Mouse (Mus musculus) intestine, postnatal 0 days (tissue): ENCODE results near the gene Kif16b. TPM values are rescaled to one million over a fixed set of nuclear protein-coding genes. Genes with fewer than 3 reads are reported as not detected.
A peak's percentile ranks its signal among the peaks of the same experiment; 100 is the strongest.

ENCODE experiments used
- ATAC-seq: fragments of 200-750 bp; cut with Nextera tagmentation; 2 replicates; pipeline ENCODE4 v1.8.0; 2017; ENCODE audit warnings: mild to moderate bottlenecking, moderate TSS enrichment, moderate library complexity
- H3K27ac ChIP-seq: fragments of 300-500 bp; sonication (generic); 2 replicates; pipeline ENCODE4 v1.5.1; 2014; ENCODE audit warnings: mild to moderate bottlenecking, low read depth, low read length, moderate library complexity
- H3K27me3 ChIP-seq: fragments of 300-500 bp; sonication (generic); replicated peaks from 2 replicates; pipeline ENCODE4 v1.6.1; 2014; ENCODE audit warnings: low read length, mixed read lengths; ENCODE audit not compliant: control insufficient read depth, insufficient read depth
- H3K36me3 ChIP-seq: fragments of 300-500 bp; sonication (generic); 2 replicates; pipeline ENCODE4 v1.6.1; 2014; ENCODE audit warnings: mild to moderate bottlenecking, moderate library complexity; ENCODE audit not compliant: control insufficient read depth, insufficient read depth
- H3K4me1 ChIP-seq: fragments of 300-500 bp; sonication (generic); replicated peaks from 2 replicates; pipeline ENCODE4 v1.6.1; 2014; ENCODE audit warnings: antibody characterized with exemption, low read length, mixed read lengths; ENCODE audit not compliant: control insufficient read depth, insufficient read depth
- H3K4me2 ChIP-seq: fragments of 300-500 bp; sonication (generic); replicated peaks from 2 replicates; pipeline ENCODE4 v1.6.1; 2014; ENCODE audit warnings: low read depth, mild to moderate bottlenecking, moderate library complexity
- H3K4me3 ChIP-seq: fragments of 300-500 bp; sonication (generic); 2 replicates; pipeline ENCODE4 v1.5.1; 2014; ENCODE audit warnings: low read depth, low read length
- H3K9ac ChIP-seq: fragments of 300-500 bp; sonication (generic); 2 replicates; pipeline ENCODE4 v1.6.1; 2014; ENCODE audit warnings: mild to moderate bottlenecking, low read depth, low read length
- H3K9me3 ChIP-seq: fragments of 300-500 bp; sonication (generic); 2 replicates; pipeline ENCODE4 v1.6.1; 2016; ENCODE audit warnings: mixed run types; ENCODE audit not compliant: control insufficient read depth
- CTCF ChIP-seq: sonication (generic); IDR thresholded peaks from 2 replicates; pipeline ENCODE4 v1.5.1; 2016; ENCODE audit warnings: low read depth, mild to moderate bottlenecking, control low read depth, antibody characterized with exemption, moderate library complexity
- WGBS: fragments of 180-500 bp; shearing (Covaris S2); extraction: QIAGEN DNeasy Blood & Tissue Kit; methylation state at CpG from one replicate; pipeline ENCODE4 v1.1.7; 2014; 5-methylcytosine and 5-hydroxymethylcytosine counted together
- polyA plus RNA-seq: library from polyadenylated mRNA; unstranded; fragments of >200 nt; fragmentation: Nextera tagmentation; extraction: Ambion mirVana; gene quantifications from 2 replicates; pipeline ENCODE4 v1.2.1, GENCODE M21; 2015

Kif16b gene
- polyA plus RNA-seq, 1 experiment from 2014 or later: 7.0 TPM

DNA sequence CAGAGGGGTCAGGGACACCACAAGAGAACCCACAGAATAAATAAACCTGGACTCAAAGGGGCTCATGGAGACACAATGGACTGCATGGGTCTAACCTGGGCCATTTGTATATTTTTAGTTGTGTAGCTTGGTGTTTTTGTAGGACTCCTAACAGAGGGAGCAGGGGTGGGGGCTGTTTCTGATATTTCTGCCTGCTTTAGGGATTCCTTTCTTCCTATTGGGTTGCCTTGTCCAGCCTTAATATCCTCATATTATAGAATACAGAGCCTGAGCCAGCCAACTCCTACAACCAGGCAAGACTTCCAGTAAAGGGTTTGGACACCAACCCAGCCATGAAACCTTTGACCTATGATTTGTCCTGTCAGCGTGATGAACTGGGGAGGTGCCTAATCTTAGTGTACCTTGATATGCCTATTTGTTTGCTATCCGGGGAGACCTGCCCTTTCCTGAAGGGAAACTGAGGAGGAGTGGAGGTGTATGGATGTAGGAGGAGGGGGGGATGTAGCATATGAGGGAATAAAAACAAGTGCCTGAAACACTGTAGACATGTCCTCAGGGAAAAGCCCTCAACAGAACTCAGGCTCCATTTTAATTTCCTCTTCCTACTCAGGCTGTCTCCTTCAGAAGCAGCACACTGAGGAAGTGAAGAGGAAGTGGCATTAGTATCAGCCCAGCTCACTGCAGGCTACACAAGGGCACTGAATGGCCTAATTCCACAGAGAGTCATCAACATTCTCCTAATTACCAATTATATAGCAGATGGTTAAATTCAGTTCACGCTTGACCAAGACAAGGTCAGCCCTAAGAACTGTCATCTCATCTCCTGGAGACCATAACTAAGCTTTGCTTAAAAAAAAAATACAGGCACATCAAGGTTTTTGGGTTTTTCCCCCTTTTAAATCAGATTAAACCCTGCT lies 207.1 kb downstream of the Kif16b start:
- H3K36me3 ChIP-seq: no peaks in the 10 kb centered on the region; the same call in 1 of the 2 replicates
- H3K4me1 ChIP-seq: no peaks in the 10 kb centered on the region
- 67% methylated on average over 3 of the region's 3 CpGs for WGBS
- H3K4me3 ChIP-seq: no peak overlapping the region
- no peak overlapping the region for H3K9ac ChIP-seq
- no peaks in the 10 kb centered on the region for H3K9me3 ChIP-seq
- no peak overlapping the region for H3K27ac ChIP-seq
- no peak overlapping the region for H3K4me2 ChIP-seq
- no peaks in the 10 kb centered on the region for H3K27me3 ChIP-seq
- TF ChIP-seq CTCF: no peak
- ATAC-seq: peak; percentile 49; the same call in 1 of the 2 replicates

DNA sequence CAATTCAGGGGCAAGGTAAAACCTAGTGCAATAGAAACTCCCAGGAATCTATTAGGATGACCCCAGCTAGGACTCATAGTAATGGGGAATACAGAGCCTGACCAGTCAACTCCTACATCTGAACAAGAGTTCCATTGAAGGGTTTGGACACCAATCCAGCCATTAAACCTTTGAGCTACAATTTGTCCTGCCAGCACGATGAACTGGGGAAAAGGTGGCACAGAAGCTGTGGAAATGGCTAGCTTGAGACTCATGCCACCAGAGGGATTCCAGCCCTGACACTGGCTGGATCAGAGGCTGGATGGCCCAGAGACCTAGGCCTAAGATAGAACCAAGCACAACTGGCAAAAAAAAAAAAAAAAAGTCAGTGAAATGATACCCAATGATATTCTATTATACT lies 207.9 kb downstream of the Kif16b start:
- H3K27ac ChIP-seq: no peak overlapping the region
- H3K4me2 ChIP-seq: no peak overlapping the region
- H3K36me3 ChIP-seq: no peaks in the 10 kb centered on the region; the same call in 1 of the 2 replicates
- 83% methylated on average over 1 of the region's 1 CpGs for WGBS
- ATAC-seq: no peak
- TF ChIP-seq CTCF: no peak
- H3K9ac ChIP-seq: no peak overlapping the region
- no peaks in the 10 kb centered on the region for H3K4me1 ChIP-seq
- no peaks in the 10 kb centered on the region for H3K27me3 ChIP-seq
- H3K4me3 ChIP-seq: no peak overlapping the region
- no peaks in the 10 kb centered on the region for H3K9me3 ChIP-seq

DNA sequence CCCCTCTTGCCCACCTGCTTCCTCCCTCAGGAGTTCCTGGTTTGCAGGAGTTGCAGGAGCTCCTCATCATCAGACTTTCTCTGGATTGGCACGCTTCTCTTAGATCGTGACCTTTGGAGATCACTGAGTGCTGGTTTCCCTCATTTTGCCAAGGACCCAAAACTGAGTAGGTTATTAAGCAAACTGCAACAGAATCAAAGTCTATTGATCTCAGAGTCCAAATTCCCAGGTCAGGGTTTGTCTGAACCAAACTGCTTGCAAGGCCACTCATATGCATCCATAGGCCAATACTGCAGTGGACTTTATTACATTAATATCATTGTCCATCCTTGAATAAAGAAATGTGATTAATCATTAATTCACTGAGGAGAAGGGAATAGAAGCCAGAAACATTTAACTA lies 211.8 kb downstream of the Kif16b start:
- Histone ChIP-seq H3K36me3 (no peaks in the 10 kb centered on the region), H3K9me3 (no peaks in the 10 kb centered on the region), H3K4me3 (no peak overlapping the region), H3K27ac (no peak overlapping the region), H3K27me3 (no peaks in the 10 kb centered on the region), H3K4me2 (no peak overlapping the region), H3K4me1 (no peaks in the 10 kb centered on the region), H3K9ac (no peak overlapping the region)
- no peak for ATAC-seq
- TF ChIP-seq CTCF: no peak
- WGBS: 91% methylated on average over 2 of the region's 2 CpGs

DNA sequence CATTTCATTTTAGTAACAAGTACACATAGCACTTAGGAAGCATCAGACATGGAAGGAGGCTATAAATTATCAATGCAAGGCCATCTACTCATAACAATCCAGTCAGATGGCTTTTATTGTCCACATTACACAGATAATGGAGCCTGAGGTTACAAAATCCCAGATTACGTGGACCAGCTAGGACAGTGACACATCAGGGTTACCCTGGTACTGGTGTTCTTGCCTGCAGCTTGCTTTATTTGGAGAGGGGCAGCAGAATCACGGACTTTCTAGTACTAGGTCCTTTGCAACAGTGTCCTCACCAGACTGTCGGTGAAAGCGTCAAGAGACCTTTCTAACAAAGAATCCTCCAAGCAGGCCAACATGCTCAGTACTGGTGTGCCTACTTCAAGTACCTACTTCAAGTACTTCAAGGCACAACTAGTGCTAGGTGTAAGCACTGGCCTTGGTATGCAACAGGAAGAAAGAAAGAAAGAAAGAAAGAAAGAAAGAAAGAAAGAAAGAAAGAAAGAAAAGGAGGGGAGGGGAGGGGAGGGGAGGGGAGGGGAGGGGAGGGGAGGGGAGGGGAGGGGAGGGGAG lies 213.3 kb downstream of the Kif16b start:
- 88% methylated on average over 4 of the region's 4 CpGs for WGBS
- Histone ChIP-seq H3K27ac (no peak overlapping the region), H3K4me2 (no peak overlapping the region), H3K4me3 (no peak overlapping the region), H3K36me3 (no peaks in the 10 kb centered on the region), H3K9ac (no peak overlapping the region), H3K27me3 (no peaks in the 10 kb centered on the region), H3K9me3 (no peaks in the 10 kb centered on the region), H3K4me1 (no peaks in the 10 kb centered on the region)
- TF ChIP-seq CTCF: no peak
- ATAC-seq: no peak

DNA sequence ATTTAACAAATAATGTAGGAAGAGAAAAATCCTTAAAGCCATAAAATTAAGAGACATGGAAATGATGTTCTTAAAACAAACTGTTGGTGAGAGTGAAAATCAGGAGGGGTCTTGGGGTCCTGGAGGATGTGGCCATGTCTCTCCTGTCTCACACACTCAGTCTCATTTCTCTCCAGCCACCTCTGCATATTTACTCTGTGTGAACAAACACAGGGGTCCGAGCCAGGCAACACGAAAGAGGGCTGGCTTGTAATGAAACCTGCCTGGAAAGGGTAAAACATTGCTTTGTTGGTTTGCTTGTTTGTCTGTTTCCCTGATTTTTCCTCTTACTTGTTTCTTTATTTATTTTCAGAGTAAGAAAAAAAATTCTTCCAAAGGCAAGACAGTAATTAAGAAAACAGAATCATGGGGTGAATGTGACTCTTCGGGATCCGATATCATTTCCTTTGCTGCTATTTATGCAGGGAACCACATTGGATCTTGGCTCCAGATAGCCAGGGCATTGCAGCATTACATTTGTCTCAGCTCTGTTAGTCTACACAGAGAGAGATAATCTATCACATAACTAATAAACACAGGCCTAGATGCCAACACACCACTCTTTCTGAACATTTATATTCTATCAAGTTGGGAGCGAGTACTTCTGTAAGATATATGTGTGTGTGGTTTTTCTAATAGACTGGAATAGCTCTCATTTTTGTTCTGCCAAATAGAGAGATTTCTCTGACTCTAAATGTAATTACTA lies 218.2 kb downstream of the Kif16b start:
- Histone ChIP-seq H3K9ac (no peak overlapping the region), H3K9me3 (no peaks in the 10 kb centered on the region)

DNA sequence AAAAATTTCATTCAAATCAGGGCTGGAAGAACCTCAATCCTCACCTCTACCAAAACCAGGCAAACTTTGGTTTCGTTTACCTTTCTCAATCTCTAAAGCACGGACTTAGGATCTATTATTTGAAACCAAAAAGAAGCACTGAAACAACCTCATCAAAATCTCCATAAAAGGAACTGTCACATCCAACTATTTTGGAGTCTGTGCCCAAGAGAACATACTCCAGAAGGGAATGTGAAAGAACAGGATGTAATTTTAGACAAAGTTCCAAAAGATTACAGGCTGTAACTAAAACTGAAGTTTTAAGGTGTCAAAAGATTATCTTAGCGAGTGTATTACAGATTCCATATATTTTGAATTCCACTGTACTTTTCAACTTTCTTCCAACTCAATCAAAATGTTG lies 232.9 kb downstream of the Kif16b start:
- Histone ChIP-seq H3K27ac (no peak overlapping the region), H3K9ac (no peak overlapping the region), H3K4me1 (no peaks in the 10 kb centered on the region), H3K27me3 (no peaks in the 10 kb centered on the region), H3K4me2 (no peak overlapping the region), H3K9me3 (no peaks in the 10 kb centered on the region), H3K36me3 (no peaks in the 10 kb centered on the region), H3K4me3 (no peak overlapping the region)
- 83% methylated on average over 3 of the region's 3 CpGs for WGBS
- TF ChIP-seq CTCF: no peak
- ATAC-seq: no peak

More for the DNA sequence above, 218.2 kb downstream of the Kif16b start:
- ATAC-seq: no peak
- H3K4me2 ChIP-seq: no peak overlapping the region
- no peaks in the 10 kb centered on the region for H3K4me1 ChIP-seq
- 57% methylated on average over 5 of the region's 5 CpGs for WGBS
- H3K36me3 ChIP-seq: no peaks in the 10 kb centered on the region
- no peak overlapping the region for H3K27ac ChIP-seq
- no peak overlapping the region for H3K4me3 ChIP-seq
- no peaks in the 10 kb centered on the region for H3K27me3 ChIP-seq
- TF ChIP-seq CTCF: no peak
